Mouse (Mus musculus): ENCODE measurements around the gene Asap2. TPM values are rescaled to one million over a fixed set of nuclear protein-coding genes. Genes with fewer than 3 reads are reported as not detected.

The Asap2 gene
- polyA plus RNA-seq, 1 experiment from 2014 or later = 16.7 TPM

- WGBS = 93% methylated on average over 4 of the region's 4 CpGs
- Histone ChIP-seq H3K36me3 (ENCODE audit: control insufficient read depth, insufficient read depth, low read length) (peaks cover 81% of the 10 kb centered on the region), H3K9ac (replicated peaks; ENCODE audit: low read length) (no peak overlapping the region), H3K4me1 (ENCODE audit: control insufficient read depth, insufficient read depth, low read length) (no peaks in the 10 kb centered on the region), H3K9me3 (ENCODE audit: control insufficient read depth, low read length) (no peaks in the 10 kb centered on the region), H3K4me2 (ENCODE audit: low read length) (no peak overlapping the region), H3K27ac (replicated peaks; ENCODE audit: low read depth, low read length) (no peak overlapping the region), H3K27me3 (ENCODE audit: control insufficient read depth, insufficient read depth, low read length) (no peaks in the 10 kb centered on the region), H3K4me3 (replicated peaks; ENCODE audit: low read depth, low read length) (no peak overlapping the region)
- ATAC-seq (ENCODE audit: low FRiP score, low TSS enrichment) (no peak), DNase-seq (no peak)
Observed at GRCm38 (mm10) chr12:21265501-21265900, 275.2 kb downstream of the Asap2 start.

DNA sequence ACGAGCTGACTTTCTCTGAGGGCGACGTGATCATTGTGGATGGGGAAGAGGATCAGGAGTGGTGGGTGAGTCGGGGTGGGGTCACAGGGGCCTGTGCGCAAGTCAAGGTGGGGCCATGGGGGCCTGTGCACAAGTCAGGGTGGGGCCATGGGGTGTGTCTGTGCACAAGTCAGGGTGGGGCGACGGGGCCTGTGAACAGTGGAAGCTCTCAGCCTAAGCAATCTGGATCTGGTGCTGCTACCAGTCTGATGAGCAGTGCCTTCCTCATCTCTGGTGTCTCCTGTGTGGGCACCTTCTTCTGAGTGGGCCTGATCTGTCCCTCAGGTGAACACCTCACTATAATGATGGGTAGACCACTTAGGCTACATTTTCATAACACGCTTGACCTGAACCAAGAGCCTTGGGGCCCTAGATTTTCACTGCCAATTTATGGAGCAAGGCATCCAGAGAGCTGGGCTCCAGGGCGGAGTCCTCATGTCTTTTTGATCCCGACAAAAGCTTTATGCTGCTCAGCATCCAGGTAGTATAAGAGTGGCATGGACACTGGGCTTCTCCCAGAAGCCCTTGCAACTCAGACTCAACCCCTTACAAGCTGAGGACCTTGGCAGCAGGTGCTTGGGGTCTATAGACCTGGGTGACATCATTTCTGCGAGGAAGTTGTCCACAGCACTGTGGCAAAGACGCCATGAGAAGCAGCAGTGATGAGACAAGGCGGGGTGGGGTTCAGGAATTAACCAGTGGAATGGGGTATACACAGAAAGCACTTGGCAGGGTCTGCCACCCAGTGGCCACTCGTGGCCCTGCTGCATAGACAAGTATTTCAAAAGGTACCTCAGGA, 275.9 kb downstream of the Asap2 start:
- Histone ChIP-seq H3K4me3 (replicated peaks; ENCODE audit: low read depth, low read length) (no peak overlapping the region), H3K4me2 (ENCODE audit: low read length) (no peak overlapping the region), H3K27ac (replicated peaks; ENCODE audit: low read depth, low read length) (no peak overlapping the region), H3K4me1 (ENCODE audit: control insufficient read depth, insufficient read depth, low read length) (no peaks in the 10 kb centered on the region), H3K9me3 (ENCODE audit: control insufficient read depth, low read length) (no peaks in the 10 kb centered on the region), H3K27me3 (ENCODE audit: control insufficient read depth, insufficient read depth, low read length) (no peaks in the 10 kb centered on the region), H3K36me3 (ENCODE audit: control insufficient read depth, insufficient read depth, low read length) (peaks cover 84% of the 10 kb centered on the region), H3K9ac (replicated peaks; ENCODE audit: low read length) (no peak overlapping the region)
- ATAC-seq (ENCODE audit: low FRiP score, low TSS enrichment) (peak; percentile 87), DNase-seq (peak; percentile 83)
- 78% methylated on average over 14 of the region's 14 CpGs for WGBS

DNA sequence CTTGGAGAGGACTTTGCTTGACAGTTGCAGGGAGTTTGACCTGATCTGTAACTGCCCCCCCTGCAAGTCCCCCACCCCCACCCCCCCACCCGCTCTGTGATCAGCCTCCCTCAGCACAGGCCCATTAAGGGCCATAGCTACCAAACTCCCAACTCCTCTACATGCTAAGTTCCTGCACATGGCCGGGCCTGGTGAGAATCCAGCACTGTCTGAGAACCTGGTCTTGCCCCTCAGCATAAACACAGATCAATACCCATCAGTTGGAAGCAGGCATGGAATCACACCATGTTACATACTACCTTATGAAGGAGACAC, 276.5 kb downstream of the Asap2 start:
- no peak overlapping the region for H3K9ac ChIP-seq (replicated peaks; ENCODE audit: low read length)
- no peak overlapping the region for H3K27ac ChIP-seq (replicated peaks; ENCODE audit: low read depth, low read length)
- H3K27me3 ChIP-seq (ENCODE audit: control insufficient read depth, insufficient read depth, low read length) = no peaks in the 10 kb centered on the region
- H3K4me3 ChIP-seq (replicated peaks; ENCODE audit: low read depth, low read length) = no peak overlapping the region
- H3K9me3 ChIP-seq (ENCODE audit: control insufficient read depth, low read length) = no peaks in the 10 kb centered on the region
- DNase-seq = no peak
- H3K4me1 ChIP-seq (ENCODE audit: control insufficient read depth, insufficient read depth, low read length) = no peaks in the 10 kb centered on the region
- 93% methylated on average over 2 of the region's 2 CpGs for WGBS
- ATAC-seq (ENCODE audit: low FRiP score, low TSS enrichment) = no peak; the same call in 1 of the 2 replicates
- no peak overlapping the region for H3K4me2 ChIP-seq (ENCODE audit: low read length)
- peaks cover 85% of the 10 kb centered on the region for H3K36me3 ChIP-seq (ENCODE audit: control insufficient read depth, insufficient read depth, low read length)

DNA sequence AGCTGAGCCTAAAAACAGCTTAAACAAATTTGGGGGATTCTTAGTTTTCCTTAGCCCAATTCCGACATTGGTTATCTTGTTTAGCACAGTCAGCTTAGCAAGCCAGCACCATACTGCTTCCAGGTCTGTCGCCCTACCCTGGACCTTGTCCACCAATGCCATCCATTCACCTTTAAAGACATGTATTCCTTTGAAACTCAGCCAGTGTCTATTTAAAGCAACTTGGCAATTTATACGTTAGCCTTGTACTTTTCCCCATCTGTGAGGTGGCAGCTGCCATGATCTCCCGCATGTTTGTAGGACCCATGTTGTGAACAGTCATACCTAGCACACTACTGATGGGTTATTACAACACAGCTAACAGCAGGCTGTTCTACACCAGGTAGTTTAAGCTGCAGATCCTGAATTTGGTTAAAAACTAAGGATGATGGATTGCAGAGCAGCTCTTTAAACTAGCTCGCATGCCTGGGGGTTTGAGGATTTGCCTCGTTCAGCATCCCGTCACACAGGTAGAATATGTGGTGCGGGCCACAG, 277.9 kb downstream of the Asap2 start:
- DNase-seq = no peak
- Histone ChIP-seq H3K4me2 (ENCODE audit: low read length) (no peak overlapping the region), H3K9me3 (ENCODE audit: control insufficient read depth, low read length) (no peaks in the 10 kb centered on the region), H3K4me1 (ENCODE audit: control insufficient read depth, insufficient read depth, low read length) (no peaks in the 10 kb centered on the region), H3K27ac (replicated peaks; ENCODE audit: low read depth, low read length) (no peak overlapping the region), H3K9ac (replicated peaks; ENCODE audit: low read length) (no peak overlapping the region), H3K27me3 (ENCODE audit: control insufficient read depth, insufficient read depth, low read length) (no peaks in the 10 kb centered on the region), H3K36me3 (ENCODE audit: control insufficient read depth, insufficient read depth, low read length) (peaks cover 84% of the 10 kb centered on the region), H3K4me3 (replicated peaks; ENCODE audit: low read depth, low read length) (no peak overlapping the region)
- no peak for ATAC-seq (ENCODE audit: low FRiP score, low TSS enrichment)
- WGBS = 95% methylated on average over 8 of the region's 8 CpGs

DNA sequence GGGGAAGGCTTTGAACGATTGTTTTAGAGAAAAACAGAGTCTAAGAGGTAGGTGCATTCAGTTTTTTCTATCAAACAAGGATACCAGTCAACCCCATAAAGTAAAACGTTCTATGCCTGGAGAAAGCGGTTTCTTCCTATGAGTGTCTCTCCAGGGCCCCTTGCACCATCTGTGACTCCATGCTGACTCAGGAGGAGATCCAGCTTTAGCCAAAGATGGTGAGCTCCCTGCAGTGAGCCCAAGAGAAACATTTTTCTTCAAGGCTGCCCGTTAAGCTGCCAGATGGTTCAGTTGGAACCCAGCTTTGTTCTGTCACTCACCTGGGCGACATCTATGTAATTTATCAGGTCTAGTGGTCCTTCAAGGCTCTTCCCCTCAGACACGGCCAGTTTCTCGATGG, 284.2 kb downstream of the Asap2 start:
- no peak overlapping the region for H3K27ac ChIP-seq (replicated peaks; ENCODE audit: low read depth, low read length)
- no peak overlapping the region for H3K9ac ChIP-seq (replicated peaks; ENCODE audit: low read length)
- H3K27me3 ChIP-seq (ENCODE audit: control insufficient read depth, insufficient read depth, low read length) = no peaks in the 10 kb centered on the region
- H3K4me1 ChIP-seq (ENCODE audit: control insufficient read depth, insufficient read depth, low read length) = no peaks in the 10 kb centered on the region
- H3K36me3 ChIP-seq (ENCODE audit: control insufficient read depth, insufficient read depth, low read length) = peaks cover 45% of the 10 kb centered on the region
- DNase-seq (no peak), ATAC-seq (ENCODE audit: low FRiP score, low TSS enrichment) (no peak)
- H3K4me2 ChIP-seq (ENCODE audit: low read length) = no peak overlapping the region
- 78% methylated on average over 7 of the region's 7 CpGs for WGBS
- H3K4me3 ChIP-seq (replicated peaks; ENCODE audit: low read depth, low read length) = no peak overlapping the region
- no peaks in the 10 kb centered on the region for H3K9me3 ChIP-seq (ENCODE audit: control insufficient read depth, low read length)

- Histone ChIP-seq H3K4me2 (ENCODE audit: low read length) (no peak overlapping the region), H3K27ac (replicated peaks; ENCODE audit: low read depth, low read length) (no peak overlapping the region), H3K9me3 (ENCODE audit: control insufficient read depth, low read length) (no peaks in the 10 kb centered on the region), H3K36me3 (ENCODE audit: control insufficient read depth, insufficient read depth, low read length) (peaks cover 16% of the 10 kb centered on the region), H3K9ac (replicated peaks; ENCODE audit: low read length) (no peak overlapping the region), H3K27me3 (ENCODE audit: control insufficient read depth, insufficient read depth, low read length) (no peaks in the 10 kb centered on the region), H3K4me3 (replicated peaks; ENCODE audit: low read depth, low read length) (no peak overlapping the region), H3K4me1 (ENCODE audit: control insufficient read depth, insufficient read depth, low read length) (no peaks in the 10 kb centered on the region)
- ATAC-seq (ENCODE audit: low FRiP score, low TSS enrichment) (no peak), DNase-seq (no peak)
- 88% methylated on average over 1 of the region's 1 CpGs for WGBS
Observed at GRCm38 (mm10) chr12:21277352-21277864, 287.1 kb downstream of the Asap2 start.

- Histone ChIP-seq H3K4me1 (ENCODE audit: control insufficient read depth, insufficient read depth, low read length) (peaks cover 20% of the 10 kb centered on the region), H3K4me3 (replicated peaks; ENCODE audit: low read depth, low read length) (peak within 1 kb of the TSS; percentile 80), H3K27ac (replicated peaks; ENCODE audit: low read depth, low read length) (peak within 1 kb of the TSS; percentile 90), H3K9me3 (ENCODE audit: control insufficient read depth, low read length) (no peaks in the 10 kb centered on the region), H3K9ac (replicated peaks; ENCODE audit: low read length) (peak within 1 kb of the TSS; percentile 82), H3K4me2 (ENCODE audit: low read length) (peak within 1 kb of the TSS; percentile 87), H3K27me3 (ENCODE audit: control insufficient read depth, insufficient read depth, low read length) (no peaks in the 10 kb centered on the region), H3K36me3 (ENCODE audit: control insufficient read depth, insufficient read depth, low read length) (peaks cover 10% of the 10 kb centered on the region)
- DNase-seq = no peak
- 59% methylated on average over 11 of the region's 11 CpGs for WGBS
- ATAC-seq (ENCODE audit: low FRiP score, low TSS enrichment) = no peak
Observed at GRCm38 (mm10) chr12:21284761-21285441, 294.6 kb downstream of the Asap2 start, which contains the start of gene Cpsf3. Gene Cpsf3, plus strand, starts transcription at chr12:21285391.

- WGBS = under 1% methylated on average over 47 of the region's 47 CpGs
- H3K9me3 ChIP-seq (ENCODE audit: control insufficient read depth, low read length) = no peaks in the 10 kb centered on the region
- peak overlapping the region; percentile 75 for H3K9ac ChIP-seq (replicated peaks; ENCODE audit: low read length)
- ATAC-seq (ENCODE audit: low FRiP score, low TSS enrichment) (peak; percentile 6), DNase-seq (no peak)
- H3K27me3 ChIP-seq (ENCODE audit: control insufficient read depth, insufficient read depth, low read length) = no peaks in the 10 kb centered on the region
- peaks cover 17% of the 10 kb centered on the region for H3K36me3 ChIP-seq (ENCODE audit: control insufficient read depth, insufficient read depth, low read length)
- H3K4me3 ChIP-seq (replicated peaks; ENCODE audit: low read depth, low read length) = peak overlapping the region; percentile 80
- peak overlapping the region; percentile 87 for H3K4me2 ChIP-seq (ENCODE audit: low read length)
- H3K4me1 ChIP-seq (ENCODE audit: control insufficient read depth, insufficient read depth, low read length) = peaks cover 20% of the 10 kb centered on the region
- H3K27ac ChIP-seq (replicated peaks; ENCODE audit: low read depth, low read length) = peak overlapping the region; percentile 90
Observed at GRCm38 (mm10) chr12:21285508-21286242, 295.4 kb downstream of the Asap2 start.

Data from midbrain, embryonic 14.5 days (tissue).